Mouse (Mus musculus) testis, adult 2 months (tissue): ENCODE results near the gene Il12rb1. TPM values are rescaled to one million over a fixed set of nuclear protein-coding genes. Genes with fewer than 3 reads are reported as not detected.

ENCODE experiments used
- H3K27ac ChIP-seq: fragments of 200-500 bp; 2 replicates; pipeline ENCODE4 v1.5.1; 2012; ENCODE audit warnings: low read depth, low read length; ENCODE audit not compliant: control insufficient read depth, insufficient read depth
- H3K27me3 ChIP-seq: fragments of 200-500 bp; 2 replicates; pipeline ENCODE4 v1.6.1; 2012; ENCODE audit warnings: mild to moderate bottlenecking, low read length, moderate library complexity; ENCODE audit not compliant: control insufficient read depth, insufficient read depth
- H3K36me3 ChIP-seq: fragments of 200-500 bp; 2 replicates; pipeline ENCODE4 v1.6.1; 2012; ENCODE audit warnings: mild to moderate bottlenecking, low read length; ENCODE audit not compliant: control insufficient read depth, insufficient read depth
- H3K4me1 ChIP-seq: fragments of 200-500 bp; 2 replicates; pipeline ENCODE4 v1.6.1; 2012; ENCODE audit warnings: low read length; ENCODE audit not compliant: control insufficient read depth, insufficient read depth
- H3K4me3 ChIP-seq: fragments of 200-500 bp; 2 replicates; pipeline ENCODE4 v1.5.1; 2012; ENCODE audit warnings: low read depth, mild to moderate bottlenecking, low read length, moderate library complexity, mixed read lengths; ENCODE audit not compliant: control insufficient read depth
- CTCF ChIP-seq: fragments of 200-500 bp; IDR thresholded peaks from 2 replicates; pipeline ENCODE4 v1.5.1; 2012; ENCODE audit warnings: low read depth, mild to moderate bottlenecking, inconsistent platforms, low read length, moderate library complexity; ENCODE audit not compliant: control insufficient read depth, insufficient read depth, insufficient replicate concordance
- POLR2A ChIP-seq: fragments of 200-500 bp; IDR thresholded peaks from 2 replicates; pipeline ENCODE4 v1.6.1; 2012; ENCODE audit warnings: low read depth, mild to moderate bottlenecking, inconsistent platforms, low read length, moderate library complexity; ENCODE audit not compliant: control insufficient read depth
- polyA plus RNA-seq: library from polyadenylated mRNA; depleted of rRNA; stranded (reverse); fragments of >200 nt; gene quantifications from 2 replicates; pipeline ENCODE4 v1.2.3, GENCODE M21; 2012; rRNA removed

Il12rb1 gene
- polyA plus RNA-seq, 1 experiment: 0.40 TPM

GRCm38 (mm10) chr8:70866001-70866520 is 57.8 kb downstream of the Il12rb1 start:
- Histone ChIP-seq H3K27ac (no peak overlapping the region), H3K4me3 (peak overlapping the region; percentile 83), H3K27me3 (peaks cover 2% of the 10 kb centered on the region), H3K4me1 (peaks cover 45% of the 10 kb centered on the region), H3K36me3 (no peaks in the 10 kb centered on the region)
- no peak for TF ChIP-seq POLR2A
- no peak for TF ChIP-seq CTCF

DNA sequence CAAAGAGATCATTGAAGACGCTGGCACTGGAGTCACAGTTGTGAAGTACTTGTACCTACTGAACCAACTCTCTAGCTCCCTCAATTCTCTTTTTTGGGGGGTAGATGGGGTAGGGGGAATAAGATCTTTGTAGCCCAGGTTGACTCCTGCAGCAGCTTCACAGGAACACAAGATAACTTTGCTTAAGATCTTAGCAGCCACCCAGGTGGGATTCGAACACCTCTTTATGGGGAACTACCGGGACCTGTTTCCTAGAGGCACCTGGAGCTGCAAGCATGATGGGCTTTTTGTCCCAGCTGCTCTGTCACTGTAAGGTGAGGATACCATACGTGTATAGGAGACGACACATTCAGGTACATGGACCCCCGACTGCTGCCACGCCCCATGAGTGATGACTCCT is 58.3 kb downstream of the Il12rb1 start:
- peaks cover 2% of the 10 kb centered on the region for H3K27me3 ChIP-seq
- no peaks in the 10 kb centered on the region for H3K36me3 ChIP-seq
- TF ChIP-seq CTCF (no peak), POLR2A (no peak)
- peaks cover 45% of the 10 kb centered on the region for H3K4me1 ChIP-seq
- no peak overlapping the region for H3K27ac ChIP-seq
- H3K4me3 ChIP-seq: no peak overlapping the region

GRCm38 (mm10) chr8:70868559-70869198 is 60.4 kb downstream of the Il12rb1 start:
- no peaks in the 10 kb centered on the region for H3K36me3 ChIP-seq
- H3K4me3 ChIP-seq: peak overlapping the region; percentile 72
- H3K4me1 ChIP-seq: peaks cover 35% of the 10 kb centered on the region
- no peak for TF ChIP-seq POLR2A
- no peak for TF ChIP-seq CTCF
- peaks cover 2% of the 10 kb centered on the region; the same call in 1 of the 2 replicates for H3K27me3 ChIP-seq
- H3K27ac ChIP-seq: peak overlapping the region; percentile 23; the same call in 1 of the 2 replicates

DNA sequence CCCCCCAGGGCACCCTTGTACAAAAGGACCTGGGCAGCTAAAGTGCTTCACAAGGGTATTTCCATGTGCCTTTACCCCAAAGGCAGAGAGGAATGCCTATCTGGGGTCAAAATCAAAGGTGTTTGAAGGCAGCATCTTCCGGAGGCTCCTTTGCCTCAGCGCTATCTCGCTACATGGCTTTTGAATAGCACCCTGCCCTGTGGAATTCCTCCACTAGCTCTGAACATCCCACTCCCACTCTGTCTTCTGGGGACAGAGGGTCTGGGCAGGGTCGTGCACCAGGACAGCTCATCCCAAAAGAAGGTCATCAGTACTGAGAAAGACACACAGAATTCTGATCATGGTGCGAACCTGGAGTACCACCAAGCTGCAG is 60.9 kb downstream of the Il12rb1 start:
- H3K4me1 ChIP-seq: peaks cover 30% of the 10 kb centered on the region
- no peaks in the 10 kb centered on the region for H3K36me3 ChIP-seq
- peak overlapping the region; percentile 72 for H3K4me3 ChIP-seq
- peaks cover under 1% of the 10 kb centered on the region; the same call in 1 of the 2 replicates for H3K27me3 ChIP-seq
- peak overlapping the region; percentile 23; the same call in 1 of the 2 replicates for H3K27ac ChIP-seq
- TF ChIP-seq POLR2A (no peak), CTCF (no peak)

DNA sequence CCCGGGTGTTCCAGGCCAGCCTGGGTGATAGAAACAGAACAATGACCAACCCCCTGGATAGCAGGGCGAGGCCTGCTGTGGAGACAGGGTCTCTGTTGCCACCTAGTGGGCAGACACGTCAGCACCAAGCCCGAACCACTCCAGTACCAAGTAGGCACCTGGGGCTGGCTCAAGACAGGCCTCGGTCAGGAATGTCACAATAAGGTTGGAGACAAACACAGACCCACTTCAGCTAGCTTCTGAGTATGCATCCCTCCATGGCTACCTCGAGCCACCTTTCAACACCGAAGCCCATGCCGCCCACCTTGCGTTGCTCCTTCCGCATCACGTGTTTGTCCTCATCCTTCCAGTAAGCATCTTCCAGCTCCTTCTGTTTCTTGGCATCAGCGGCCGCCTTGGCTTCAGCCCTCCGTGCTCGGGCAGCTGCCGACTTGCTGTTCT is 61.4 kb downstream of the Il12rb1 start:
- Histone ChIP-seq H3K36me3 (no peaks in the 10 kb centered on the region), H3K4me3 (peak overlapping the region; percentile 72), H3K27ac (no peak overlapping the region), H3K4me1 (peaks cover 29% of the 10 kb centered on the region), H3K27me3 (no peaks in the 10 kb centered on the region)
- 0 out of 2 replicates have a peak, but pooled peaks have one; percentile 14 for TF ChIP-seq POLR2A
- TF ChIP-seq CTCF: peak; percentile 80; the same call in 1 of the 2 replicates

Other genes with a start within 250 kb of the Il12rb1 start
- 561 and 588 TPM in 2 replicates for gene Isyna1, start 214.1 kb upstream of the Il12rb1 start, polyA plus RNA-seq
- 35.6 and 38.9 TPM in 2 replicates for gene Ssbp4, start 199.6 kb upstream of the Il12rb1 start, polyA plus RNA-seq
- 1.4 TPM in 2 replicates for gene Lrrc25, start 192.3 kb upstream of the Il12rb1 start, polyA plus RNA-seq
- 1.3 and 1.4 TPM in 2 replicates for gene Gdf15, start 176.0 kb upstream of the Il12rb1 start, polyA plus RNA-seq
- gene Pgpep1, start 148.1 kb upstream of the Il12rb1 start, polyA plus RNA-seq: 3.7 and 4.9 TPM in 2 replicates
- 148 and 168 TPM in 2 replicates for gene Lsm4, start 135.2 kb upstream of the Il12rb1 start, polyA plus RNA-seq
- gene Jund, start 109.5 kb upstream of the Il12rb1 start, polyA plus RNA-seq: 79.2 and 105 TPM in 2 replicates
- 286 and 302 TPM in 2 replicates for gene Iqcn, start 105.0 kb upstream of the Il12rb1 start, polyA plus RNA-seq
- 0.86 and 0.91 TPM in 2 replicates for gene Gm3336, start 89.9 kb upstream of the Il12rb1 start, polyA plus RNA-seq
- 1.1 TPM in 2 replicates for gene Pde4c, start 84.7 kb upstream of the Il12rb1 start, polyA plus RNA-seq
- gene Rab3a, start 53.8 kb upstream of the Il12rb1 start, polyA plus RNA-seq: 7.9 and 8.2 TPM in 2 replicates
- gene Mpv17l2, start 47.5 kb upstream of the Il12rb1 start, polyA plus RNA-seq: 13.5 and 14.4 TPM in 2 replicates
- 25.1 and 30.8 TPM in 2 replicates for gene Pik3r2, start 31.7 kb upstream of the Il12rb1 start, polyA plus RNA-seq
- 11.0 and 13.1 TPM in 2 replicates for gene Mast3, start 3.4 kb upstream of the Il12rb1 start, polyA plus RNA-seq
- 17.1 and 19.4 TPM in 2 replicates for gene Arrdc2, start 31.3 kb downstream of the Il12rb1 start, polyA plus RNA-seq
- gene Kcnn1, start 54.8 kb downstream of the Il12rb1 start, polyA plus RNA-seq: 0.72 and 1.5 TPM in 2 replicates
- 51.3 and 65.9 TPM in 2 replicates for gene Ccdc124, start 65.5 kb downstream of the Il12rb1 start, polyA plus RNA-seq
- 1.3 and 1.5 TPM in 2 replicates for gene Slc5a5, start 84.3 kb downstream of the Il12rb1 start, polyA plus RNA-seq
- gene Rpl18a, start 89.0 kb downstream of the Il12rb1 start, polyA plus RNA-seq: 1,162 and 1,446 TPM in 2 replicates
- gene Map1s, start 97.5 kb downstream of the Il12rb1 start, polyA plus RNA-seq: 18.3 and 18.5 TPM in 2 replicates